Mouse (Mus musculus) forebrain, embryonic 14.5 days (tissue): ENCODE data around the gene Rhot2. TPM values are rescaled to one million over a fixed set of nuclear protein-coding genes. Genes with fewer than 3 reads are reported as not detected.

ENCODE experiments used
- ATAC-seq: fragments of 200-750 bp; cut with Nextera tagmentation; 2 replicates; pipeline ENCODE4 v1.8.0; 2017; ENCODE audit warnings: mild to moderate bottlenecking, moderate library complexity
- DNase-seq: peaks from one replicate; pipeline ENCODE4 v3.0.0-alpha.2; 2015; ENCODE audit warnings: low spot score
- H3K27ac ChIP-seq: fragments of 300-500 bp; sonication (generic); 2 replicates; pipeline ENCODE4 v1.5.1; 2014; ENCODE audit warnings: low read depth, mild to moderate bottlenecking, control low read depth, low read length, moderate library complexity
- H3K27me3 ChIP-seq: fragments of 300-500 bp; sonication (generic); replicated peaks from 2 replicates; pipeline ENCODE4 v1.6.1; 2014; ENCODE audit warnings: low read length, control low read depth, mixed read lengths; ENCODE audit not compliant: control insufficient read depth, insufficient read depth
- H3K36me3 ChIP-seq: fragments of 300-500 bp; sonication (generic); 2 replicates; pipeline ENCODE4 v1.6.1; 2014; ENCODE audit warnings: low read length, control low read depth; ENCODE audit not compliant: control insufficient read depth, insufficient read depth
- H3K4me1 ChIP-seq: fragments of 300-500 bp; sonication (generic); 2 replicates; pipeline ENCODE4 v1.6.1; 2014; ENCODE audit warnings: antibody characterized with exemption, low read length, control low read depth; ENCODE audit not compliant: control insufficient read depth, insufficient read depth
- H3K4me2 ChIP-seq: fragments of 300-500 bp; sonication (generic); 2 replicates; pipeline ENCODE4 v1.6.1; 2014; ENCODE audit warnings: mild to moderate bottlenecking, control low read depth, low read length
- H3K4me3 ChIP-seq: fragments of 300-500 bp; sonication (generic); 2 replicates; pipeline ENCODE4 v1.5.1; 2014; ENCODE audit warnings: low read depth, low read length, control low read depth
- H3K9ac ChIP-seq: fragments of 300-500 bp; sonication (generic); 2 replicates; pipeline ENCODE4 v1.6.1; 2014; ENCODE audit warnings: mild to moderate bottlenecking, low read length, control low read depth, moderate library complexity
- H3K9me3 ChIP-seq: fragments of 300-500 bp; sonication (generic); replicated peaks from 2 replicates; pipeline ENCODE4 v1.6.1; 2016; ENCODE audit warnings: low read length, control low read depth, mixed read lengths; ENCODE audit not compliant: control insufficient read depth
- WGBS: fragments of 180-500 bp; shearing (Covaris S2); extraction: QIAGEN DNeasy Blood & Tissue Kit; methylation state at CpG from one replicate; pipeline ENCODE4 v1.1.7; 2014; 5-methylcytosine and 5-hydroxymethylcytosine counted together
- microRNA-seq: library from miRNA; unstranded; fragments of <30 nt; microRNA quantifications from one replicate; pipeline ENCODE4, GENCODE M21; 2016
- polyA plus RNA-seq: library from polyadenylated mRNA; unstranded; fragments of >200 nt; fragmentation: Nextera tagmentation; extraction: Ambion mirVana; gene quantifications from 2 replicates; pipeline ENCODE4 v1.2.1, GENCODE M21; 2014

Gene Rhot2
- polyA plus RNA-seq, 1 experiment from 2014 or later, result 11.3 TPM

- WGBS, result 0% methylated on average over 14 of the region's 14 CpGs
- peak within 1 kb of the TSS; percentile 65 for H3K4me3 ChIP-seq
- H3K4me2 ChIP-seq, result peak within 1 kb of the TSS; percentile 95
- peak within 1 kb of the TSS; percentile 93 for H3K27ac ChIP-seq
- H3K4me1 ChIP-seq, result peaks cover 41% of the 10 kb centered on the region
- H3K9ac ChIP-seq, result peak within 1 kb of the TSS; percentile 72
- DNase-seq (peak; percentile 85), ATAC-seq (peak; percentile 63)
- no peaks in the 10 kb centered on the region for H3K9me3 ChIP-seq
- H3K36me3 ChIP-seq, result peaks cover 19% of the 10 kb centered on the region
- H3K27me3 ChIP-seq, result no peaks in the 10 kb centered on the region
Measured at GRCm38 (mm10) chr17:25792615-25793014, 52.0 kb downstream of the Rhot2 start, which contains the start of gene Fam173a. TSS of gene Fam173a (minus strand) at chr17:25792901.

GRCm38 (mm10) chr17:25791843-25792527 lies 52.7 kb downstream of the Rhot2 start:
- Histone ChIP-seq H3K27me3 (no peaks in the 10 kb centered on the region), H3K27ac (peak overlapping the region; percentile 93), H3K4me3 (peak overlapping the region; percentile 65), H3K36me3 (peaks cover 24% of the 10 kb centered on the region), H3K9me3 (no peaks in the 10 kb centered on the region), H3K9ac (peak overlapping the region; percentile 72), H3K4me1 (peaks cover 38% of the 10 kb centered on the region), H3K4me2 (peak overlapping the region; percentile 95)
- under 1% methylated on average over 45 of the region's 45 CpGs for WGBS
- DNase-seq (peak; percentile 86), ATAC-seq (peak; percentile 65)

- peak overlapping the region; percentile 93 for H3K27ac ChIP-seq
- DNase-seq (no peak), ATAC-seq (no peak; the same call in 1 of the 2 replicates)
- 27% methylated on average over 19 of the region's 19 CpGs for WGBS
- H3K4me1 ChIP-seq, result peaks cover 34% of the 10 kb centered on the region
- peak overlapping the region; percentile 65 for H3K4me3 ChIP-seq
- H3K4me2 ChIP-seq, result peak overlapping the region; percentile 95
- H3K9me3 ChIP-seq, result no peaks in the 10 kb centered on the region
- H3K27me3 ChIP-seq, result no peaks in the 10 kb centered on the region
- peak overlapping the region; percentile 72 for H3K9ac ChIP-seq
- H3K36me3 ChIP-seq, result peaks cover 24% of the 10 kb centered on the region
Measured at GRCm38 (mm10) chr17:25791320-25791842, 53.3 kb downstream of the Rhot2 start.

Small RNA genes within 50 kb of the gene (microRNA-seq; reads per million reads assigned to microRNA genes)
- 0.40 reads per million for gene Mir3082

Other genes with a start within 250 kb of the Rhot2 start
- 2.7 and 7.8 TPM in 2 replicates for gene Gng13, start 127.7 kb downstream of the Rhot2 start, polyA plus RNA-seq
- 7.1 and 8.6 TPM in 2 replicates for gene Chtf18, start 117.4 kb downstream of the Rhot2 start, polyA plus RNA-seq
- gene Rpusd1, start 117.2 kb downstream of the Rhot2 start, polyA plus RNA-seq, result 26.6 and 28.9 TPM in 2 replicates
- not detected in 2 replicates for gene Mslnl, start 108.8 kb downstream of the Rhot2 start, polyA plus RNA-seq
- gene Msln, start 90.5 kb downstream of the Rhot2 start, polyA plus RNA-seq, result 0.14 and 0.48 TPM in 2 replicates
- gene Narfl, start 71.1 kb downstream of the Rhot2 start, polyA plus RNA-seq, result 30.2 and 32.0 TPM in 2 replicates
- gene Haghl, start 59.2 kb downstream of the Rhot2 start, polyA plus RNA-seq, result 106 and 130 TPM in 2 replicates
- gene Ccdc78, start 58.3 kb downstream of the Rhot2 start, polyA plus RNA-seq, result 0.14 TPM in 1 of 2 replicates, not detected in the other
- gene Fam173a, start 52.0 kb downstream of the Rhot2 start, polyA plus RNA-seq, result 72.6 and 82.3 TPM in 2 replicates
- 0.57 and 0.88 TPM in 2 replicates for gene AC134908.4, start 49.2 kb downstream of the Rhot2 start, polyA plus RNA-seq
- gene Metrn, start 47.7 kb downstream of the Rhot2 start, polyA plus RNA-seq, result 8.4 and 9.8 TPM in 2 replicates
- 14.0 and 17.6 TPM in 2 replicates for gene Fbxl16, start 35.8 kb downstream of the Rhot2 start, polyA plus RNA-seq
- gene Wdr24, start 21.2 kb downstream of the Rhot2 start, polyA plus RNA-seq, result 33.3 and 37.4 TPM in 2 replicates
- 56.6 and 56.9 TPM in 2 replicates for gene Jmjd8, start 16.0 kb downstream of the Rhot2 start, polyA plus RNA-seq
- 315 and 322 TPM in 2 replicates for gene Stub1, start 11.4 kb downstream of the Rhot2 start, polyA plus RNA-seq
- gene Rhbdl1, start 7.6 kb downstream of the Rhot2 start, polyA plus RNA-seq, result 33.6 and 35.4 TPM in 2 replicates
- gene Gm20683, start 3.1 kb downstream of the Rhot2 start, polyA plus RNA-seq, result 5.1 and 6.2 TPM in 2 replicates
- 11.6 and 12.2 TPM in 2 replicates for gene Wdr90, start 16.6 kb upstream of the Rhot2 start, polyA plus RNA-seq
- 15.9 and 17.0 TPM in 2 replicates for gene Mcrip2, start 23.9 kb upstream of the Rhot2 start, polyA plus RNA-seq
- 60.5 and 66.0 TPM in 2 replicates for gene Mettl26, start 30.2 kb upstream of the Rhot2 start, polyA plus RNA-seq
- gene Wfikkn1, start 36.0 kb upstream of the Rhot2 start, polyA plus RNA-seq, result 0.36 and 0.47 TPM in 2 replicates
- 31.6 and 33.3 TPM in 2 replicates for gene Rab40c, start 74.9 kb upstream of the Rhot2 start, polyA plus RNA-seq
- 49.5 and 52.6 TPM in 2 replicates for gene Pigq, start 100.1 kb upstream of the Rhot2 start, polyA plus RNA-seq
- gene Nhlrc4, start 100.1 kb upstream of the Rhot2 start, polyA plus RNA-seq, result not detected in 2 replicates
- 0.18 TPM in 1 of 2 replicates, not detected in the other for gene A930017K11Rik, start 107.7 kb upstream of the Rhot2 start, polyA plus RNA-seq
- 17.0 and 20.3 TPM in 2 replicates for gene Capn15, start 140.9 kb upstream of the Rhot2 start, polyA plus RNA-seq
- 15.2 and 20.5 TPM in 2 replicates for gene Rab11fip3, start 224.7 kb upstream of the Rhot2 start, polyA plus RNA-seq
- 13.6 and 14.4 TPM in 2 replicates for gene Decr2, start 245.5 kb upstream of the Rhot2 start, polyA plus RNA-seq